Mouse (Mus musculus) cerebral cortex, adult 2 months (tissue): ENCODE results near the gene Tnpo1.

Source experiments
- WGBS: fragments of 180-500 bp; shearing (Covaris S2); methylation state at CpG from one replicate; pipeline ENCODE4 v1.1.7; 2018; 5-methylcytosine and 5-hydroxymethylcytosine counted together

Tnpo1 gene

DNA sequence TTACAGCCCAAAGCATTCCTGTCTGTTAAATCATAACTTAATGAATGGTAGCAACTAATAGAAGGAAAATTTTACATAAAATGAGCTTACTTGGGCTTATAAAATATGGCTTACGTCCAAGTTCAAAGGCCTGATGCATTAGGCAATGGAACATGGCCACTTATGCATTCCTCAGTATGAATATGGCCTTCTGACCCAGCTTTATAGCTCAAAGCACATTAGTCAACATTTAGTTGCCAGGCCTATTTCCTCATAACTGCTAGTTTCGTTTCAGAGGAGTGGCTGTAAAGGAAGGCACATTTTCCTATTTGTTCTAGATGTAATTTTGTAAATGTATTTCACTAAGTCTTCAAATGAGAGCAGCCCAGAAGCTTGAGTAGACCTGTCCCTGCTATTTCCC lies 107.1 kb downstream of the Tnpo1 start:
- WGBS: 84% methylated on average over 2 of the region's 2 CpGs

DNA sequence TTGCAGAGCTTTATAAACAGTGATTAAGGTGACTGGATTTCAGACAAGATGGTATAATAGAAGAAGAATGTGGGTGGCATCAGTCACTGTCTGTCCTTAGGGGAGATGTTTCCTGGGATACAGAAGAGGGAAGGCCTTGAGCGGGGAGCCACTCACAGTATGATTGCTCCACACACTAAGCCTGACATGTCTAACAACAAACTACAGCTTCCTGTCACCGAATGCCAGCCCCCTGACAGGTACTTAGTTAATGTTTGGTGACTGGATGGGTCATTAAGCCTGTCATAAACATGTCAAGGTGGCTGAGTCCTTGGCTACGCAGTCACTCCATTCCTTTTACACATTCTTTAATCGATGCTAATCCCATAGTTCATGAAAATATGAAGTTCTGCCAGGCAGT lies 108.0 kb downstream of the Tnpo1 start:
- 81% methylated on average over 4 of the region's 4 CpGs for WGBS

DNA sequence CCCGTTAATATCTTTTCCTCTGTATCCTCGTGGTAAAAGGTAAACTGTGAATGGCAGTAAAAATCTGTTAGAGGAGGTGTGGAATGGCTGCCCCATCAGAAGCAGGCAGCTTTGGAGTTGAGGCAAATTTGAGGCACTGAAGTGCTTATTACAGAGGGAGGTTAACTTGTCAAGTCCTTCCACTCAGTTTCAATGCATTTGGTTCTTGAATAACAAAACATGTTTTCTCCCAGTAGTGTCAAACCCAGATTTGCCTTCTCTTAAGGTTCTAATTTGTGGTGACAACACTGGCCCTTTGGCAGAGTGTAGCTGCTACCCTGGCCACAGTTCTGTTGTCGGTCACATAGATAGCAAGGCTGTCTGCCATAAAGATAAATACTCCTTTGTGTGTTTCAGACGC lies 108.4 kb downstream of the Tnpo1 start:
- 67% methylated on average over 4 of the region's 4 CpGs for WGBS

DNA sequence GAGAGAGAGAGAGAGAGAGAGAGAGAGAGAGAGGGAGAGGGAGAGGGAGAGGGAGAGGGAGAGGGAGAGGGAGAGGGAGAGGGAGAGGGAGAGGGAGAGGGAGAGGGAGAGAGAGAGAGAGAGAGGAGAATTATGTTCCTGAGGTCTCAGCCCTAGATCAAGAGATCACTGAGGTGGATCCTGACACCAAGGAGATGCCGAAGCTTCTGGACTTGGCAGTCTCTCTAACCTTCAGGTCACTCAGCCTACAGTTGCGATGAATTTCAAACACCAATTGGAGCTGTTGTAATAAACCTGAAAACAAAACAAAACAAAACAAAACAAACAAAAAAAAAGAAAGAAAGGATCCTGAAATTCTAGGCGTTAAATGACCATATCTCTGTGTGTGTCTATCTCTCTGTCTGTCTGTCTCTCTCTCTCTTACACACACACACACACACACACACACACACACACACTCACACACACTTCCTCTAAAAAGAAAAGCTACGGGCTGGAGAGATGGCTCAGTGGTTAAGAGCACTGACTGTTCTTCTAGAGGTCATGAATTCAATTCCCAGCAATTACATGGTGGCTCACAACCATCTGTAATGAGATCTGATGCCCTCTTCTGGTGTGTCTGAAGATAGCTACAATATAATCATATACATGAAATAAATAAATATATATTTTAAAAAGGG lies 109.1 kb downstream of the Tnpo1 start:
- 71% methylated on average over 4 of the region's 4 CpGs for WGBS

DNA sequence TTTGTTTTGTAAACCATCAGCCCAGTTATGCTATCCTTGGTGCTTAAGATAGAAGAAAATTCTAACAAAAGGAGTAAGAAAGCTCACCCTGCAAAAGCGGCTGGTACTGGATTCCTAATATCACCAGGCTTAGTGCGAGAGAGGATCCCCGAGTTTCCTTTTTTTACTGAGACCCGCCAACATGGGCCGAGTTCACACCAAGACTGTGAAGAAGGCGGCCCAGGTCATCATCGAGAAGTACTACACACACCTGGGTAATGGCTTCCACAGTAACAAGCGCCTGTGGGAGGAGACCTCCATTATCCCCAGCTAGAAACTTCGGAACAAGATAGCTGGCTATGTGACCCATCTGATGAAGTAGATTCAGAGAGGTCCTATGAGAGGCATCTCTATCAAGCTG lies 109.6 kb downstream of the Tnpo1 start:
- WGBS: 91% methylated on average over 9 of the region's 9 CpGs

DNA sequence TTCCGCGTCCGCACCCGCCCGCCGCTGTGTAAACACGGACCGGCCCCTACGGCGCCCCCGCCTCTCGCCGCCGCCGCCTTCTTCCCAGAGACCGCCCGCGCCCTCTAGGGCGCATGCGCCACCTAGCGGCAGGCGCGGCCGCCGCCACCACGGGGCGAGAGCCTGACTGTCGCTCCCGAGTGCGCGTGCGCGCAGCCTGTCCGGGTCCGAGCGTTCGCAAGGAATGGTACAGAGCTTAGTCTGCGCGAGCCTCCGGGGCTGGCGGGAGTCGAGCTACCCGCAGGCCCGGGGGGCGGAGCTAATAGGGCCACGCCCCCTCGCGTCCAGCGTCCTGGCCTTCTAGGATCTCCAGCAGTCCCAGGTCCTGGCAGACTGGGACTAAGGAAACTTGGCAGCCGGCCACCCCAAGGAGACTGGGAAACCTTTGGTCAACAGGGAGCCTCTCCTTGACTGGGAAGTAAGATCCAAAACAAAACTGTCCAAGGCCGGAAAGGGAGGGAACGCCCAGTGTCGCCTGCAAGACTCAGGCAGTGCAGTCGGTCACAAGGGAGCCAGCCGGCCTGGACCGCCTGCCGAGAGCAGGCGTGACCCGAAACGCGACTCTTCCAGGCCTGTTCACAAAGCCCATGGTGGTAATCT lies 110.9 kb downstream of the Tnpo1 start, which contains the start of gene Fcho2:
Fcho2 (minus strand) TSS at position 303 of the 639 bp plus-strand sequence.
- 1% methylated on average over 53 of the region's 61 CpGs for WGBS

DNA sequence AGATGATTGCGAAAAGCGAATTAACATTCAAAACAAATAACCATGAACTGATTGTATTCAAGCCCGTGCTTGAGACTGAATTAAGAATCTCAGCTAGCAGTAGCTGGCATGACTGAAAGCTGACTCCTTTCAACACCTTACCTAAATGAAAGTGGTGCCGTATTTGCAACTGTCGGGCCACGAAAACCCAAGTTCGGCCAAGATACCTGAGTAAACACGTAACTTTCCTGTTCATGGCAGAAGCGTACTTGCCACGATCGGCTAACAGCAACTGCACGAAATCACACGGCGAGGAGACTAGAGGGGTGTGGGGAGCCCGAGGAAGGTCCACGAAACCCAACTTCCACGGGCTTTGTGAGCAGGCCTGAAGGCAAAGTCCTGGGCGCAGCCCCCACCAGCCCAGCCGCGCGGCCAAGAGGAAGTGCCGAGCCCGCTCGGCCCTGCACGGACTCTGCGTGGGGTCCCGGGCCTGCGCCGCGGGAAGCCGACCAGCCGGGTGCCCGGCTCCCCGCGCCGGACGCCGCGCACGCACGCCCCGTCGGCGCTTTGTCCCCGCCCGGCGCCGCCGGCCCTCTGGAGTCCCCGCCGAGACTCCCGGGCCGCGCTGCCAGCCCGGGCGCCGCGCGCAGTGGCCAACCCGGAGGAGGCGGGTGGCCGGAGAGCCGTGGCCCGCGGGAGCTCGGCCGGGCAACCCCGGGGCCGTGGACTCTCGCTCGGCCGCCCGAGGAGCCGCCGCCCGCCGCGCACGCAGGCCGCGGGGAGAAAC lies 111.7 kb downstream of the Tnpo1 start:
- under 1% methylated on average over 75 of the region's 81 CpGs for WGBS

DNA sequence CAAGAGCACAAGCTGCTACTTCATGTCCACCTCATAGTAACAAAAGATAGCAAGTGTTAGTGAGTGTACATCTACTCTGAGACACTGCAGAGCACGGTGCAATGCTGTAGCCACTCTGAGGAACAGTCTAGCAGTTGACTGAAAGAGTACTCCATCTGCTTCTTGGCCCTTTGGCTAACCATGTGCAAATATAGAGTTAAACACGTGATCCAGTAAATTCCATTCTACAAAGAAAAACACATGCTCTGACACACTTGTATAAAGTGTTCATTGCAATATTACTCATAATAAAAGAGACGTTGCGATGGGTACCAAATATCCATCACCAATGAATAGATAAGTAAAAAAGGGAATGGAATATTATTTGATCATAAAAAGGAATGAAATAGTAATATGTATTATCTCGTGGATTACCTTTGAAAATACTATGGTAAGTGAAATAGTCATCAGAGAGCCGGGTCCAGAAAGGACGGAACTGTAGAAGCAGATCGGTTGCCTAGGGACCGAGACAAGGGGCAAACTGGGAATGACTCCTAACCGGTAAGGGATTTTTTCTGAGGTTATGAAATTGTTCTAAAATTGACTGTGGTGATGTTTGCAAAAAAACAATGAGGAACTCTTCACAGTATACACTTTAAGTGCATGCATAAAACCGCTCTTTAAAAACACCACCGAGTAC lies 112.4 kb downstream of the Tnpo1 start:
- 12% methylated on average over 12 of the region's 12 CpGs for WGBS

DNA sequence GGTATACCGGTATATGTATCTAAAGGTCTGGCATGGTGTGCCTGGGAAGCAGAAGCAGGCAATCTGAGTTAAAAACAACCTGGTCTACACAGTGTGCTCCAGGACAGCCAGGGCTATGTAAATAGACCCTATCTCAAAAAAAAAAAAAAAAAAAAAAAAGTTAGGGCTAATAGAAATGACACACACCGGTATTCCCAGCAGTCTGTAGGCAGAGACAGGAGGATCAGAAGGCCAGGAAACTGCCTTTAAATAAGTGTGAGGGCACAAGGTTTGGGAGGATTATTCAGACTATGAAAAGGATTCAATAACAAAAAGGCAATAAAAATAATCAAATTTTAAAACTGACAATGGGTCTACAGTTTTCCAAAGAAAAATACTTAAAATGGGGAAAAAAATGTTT lies 113.0 kb downstream of the Tnpo1 start:
- WGBS: 57% methylated on average over 2 of the region's 2 CpGs

DNA sequence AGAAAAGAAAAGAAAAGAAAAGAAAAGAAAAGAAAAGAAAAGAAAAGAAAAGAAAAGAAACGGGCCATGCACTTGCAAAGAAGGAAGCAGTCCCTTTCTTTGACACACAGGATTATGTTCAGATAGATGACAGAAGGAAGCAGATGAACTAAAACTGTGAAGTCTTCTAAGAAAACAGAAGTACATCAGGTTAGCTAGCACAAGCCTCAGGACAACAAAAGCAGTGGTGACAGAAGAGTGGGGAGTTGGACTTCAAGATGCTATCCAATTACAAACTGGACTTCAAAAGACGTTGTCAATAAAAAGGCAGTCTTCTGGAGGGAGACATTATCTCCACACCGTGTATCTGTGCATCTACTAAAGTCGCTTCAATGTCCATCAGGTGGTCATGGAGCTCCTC lies 113.9 kb downstream of the Tnpo1 start:
- 56% methylated on average over 4 of the region's 4 CpGs for WGBS

DNA sequence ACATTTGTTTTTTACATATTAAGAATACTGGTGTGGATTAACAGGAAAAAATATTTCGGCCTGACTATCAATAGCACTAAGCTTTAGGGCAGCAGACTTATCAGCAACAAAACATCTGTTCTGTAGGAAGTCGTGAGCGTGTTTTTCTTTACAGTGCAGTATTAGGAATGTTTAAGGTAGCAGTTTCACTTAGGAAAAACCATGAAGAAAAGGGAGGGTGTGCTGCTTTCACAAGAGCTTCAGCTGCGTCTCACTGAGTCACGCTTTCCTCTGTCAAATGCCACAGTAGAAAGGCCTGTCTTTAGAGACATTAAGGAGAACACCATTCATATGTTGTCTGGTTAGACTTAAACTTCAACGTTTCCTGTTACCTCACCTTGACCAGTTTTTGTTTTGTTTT lies 116.0 kb downstream of the Tnpo1 start:
- 31% methylated on average over 6 of the region's 6 CpGs for WGBS

DNA sequence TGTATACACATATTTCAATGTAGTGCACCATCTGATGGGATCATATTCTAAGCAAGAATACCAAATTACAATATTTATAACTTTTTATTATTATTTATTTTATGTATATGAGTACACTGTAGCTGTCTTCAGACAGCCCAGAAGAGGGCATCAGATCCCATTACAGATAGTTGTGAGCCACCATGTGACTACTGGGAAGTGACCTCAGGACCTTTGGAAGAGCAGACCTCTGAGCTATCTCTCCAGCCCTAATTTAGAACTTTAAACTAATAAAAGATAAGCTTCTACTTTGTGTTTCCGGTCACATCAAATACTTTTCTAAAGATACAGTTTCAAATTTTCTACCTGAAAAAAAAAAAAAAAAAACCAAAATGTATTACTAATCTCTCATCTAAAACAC lies 117.1 kb downstream of the Tnpo1 start:
- whole genome bisulfite sequencing: 87% methylated on average over 1 of the region's 1 CpGs

DNA sequence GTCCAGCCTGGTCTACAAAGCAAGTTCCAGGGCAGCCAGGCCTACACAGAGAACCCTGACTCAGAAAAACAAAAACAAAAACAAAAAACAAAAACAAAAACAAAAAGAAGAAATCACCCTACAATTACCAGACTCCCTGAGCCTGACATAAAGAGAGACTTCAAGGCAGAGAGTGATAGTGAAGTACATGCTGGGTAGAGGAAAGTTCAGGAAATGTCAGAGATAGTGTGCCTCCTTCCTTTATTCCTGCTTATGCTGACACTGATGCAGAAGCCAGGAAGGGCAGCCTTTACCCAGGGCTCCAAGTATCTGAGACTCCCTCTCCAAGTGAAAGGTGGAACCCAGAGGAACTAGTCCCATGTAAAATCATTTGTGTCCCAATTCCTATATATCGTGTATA lies 121.7 kb downstream of the Tnpo1 start:
- WGBS: 89% methylated on average over 1 of the region's 1 CpGs

DNA sequence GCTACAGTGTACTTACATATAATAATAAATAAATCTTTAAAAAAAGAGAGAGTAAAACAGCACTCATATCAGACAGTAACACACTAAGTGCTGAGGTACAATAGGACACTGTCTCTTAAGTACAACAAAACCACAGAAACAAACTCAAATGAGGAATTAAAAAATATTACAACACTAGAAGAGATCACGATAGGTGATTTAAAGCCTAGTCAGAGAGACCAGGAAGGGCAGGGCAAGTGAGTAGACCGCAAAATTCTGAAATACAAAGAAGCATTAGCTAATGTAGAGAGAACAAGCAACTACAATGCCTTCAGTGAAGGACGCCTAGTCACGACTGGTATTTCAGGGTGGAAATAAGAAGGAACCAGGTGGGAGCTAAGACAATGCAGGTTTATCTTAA lies 122.5 kb downstream of the Tnpo1 start:
- 80% methylated on average over 4 of the region's 4 CpGs for WGBS

DNA sequence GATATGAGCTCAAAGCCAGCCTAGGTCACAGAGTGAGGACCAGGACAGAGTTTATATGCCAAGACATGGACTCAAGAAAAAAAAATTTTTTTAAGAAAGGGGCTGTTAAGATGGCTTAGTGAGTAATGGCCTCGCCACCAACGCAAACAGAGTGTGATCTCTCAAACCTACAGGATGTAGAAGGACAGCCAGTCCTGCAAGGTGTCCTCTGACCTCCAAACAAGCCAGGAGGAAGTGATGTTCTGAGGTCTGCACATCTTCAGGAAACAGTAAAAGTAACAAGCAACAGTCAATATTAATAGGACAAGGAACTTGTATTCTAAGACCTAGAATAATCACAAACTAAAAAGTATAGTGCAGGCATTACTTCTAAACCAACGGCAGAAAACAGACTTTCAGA lies 123.2 kb downstream of the Tnpo1 start:
- 78% methylated on average over 3 of the region's 3 CpGs for WGBS

DNA sequence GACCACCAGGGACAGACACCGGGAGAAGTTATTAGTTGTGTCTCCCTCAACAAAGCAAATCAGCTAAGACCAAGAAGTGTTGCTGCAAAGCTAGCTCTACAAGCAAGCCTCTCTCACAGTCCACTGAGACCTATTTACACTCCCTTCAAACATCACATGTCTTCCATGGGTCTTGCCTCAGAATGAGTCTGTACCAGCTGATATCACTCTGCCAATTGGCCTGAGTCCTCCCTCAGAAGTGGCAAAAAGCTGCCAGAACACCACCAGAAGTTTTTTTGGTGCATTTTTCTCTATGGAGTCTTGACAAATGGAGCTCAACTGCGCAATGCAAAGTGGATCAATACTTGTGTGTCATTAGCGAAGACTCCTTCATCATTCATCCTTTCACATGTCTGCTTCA lies 130.7 kb downstream of the Tnpo1 start:
- 90% methylated on average over 3 of the region's 3 CpGs for WGBS

DNA sequence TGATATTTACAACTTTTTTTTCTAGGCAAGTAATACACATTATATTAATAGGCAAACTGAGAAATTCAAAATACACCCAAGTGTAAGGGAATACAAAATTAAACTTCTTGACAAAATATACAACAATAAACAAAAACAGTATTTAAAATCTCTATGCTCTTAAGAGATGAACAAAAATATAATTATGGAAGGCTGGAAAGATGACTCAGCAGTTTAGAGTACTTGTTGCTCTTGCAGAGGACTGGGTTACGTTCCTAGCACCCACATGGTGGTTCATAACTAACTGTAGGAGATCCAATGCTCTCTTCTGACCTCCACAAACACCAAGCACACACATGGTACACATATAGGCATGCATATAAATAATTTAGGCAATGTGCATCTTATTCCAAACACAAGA lies 133.3 kb downstream of the Tnpo1 start:
- 76% methylated on average over 1 of the region's 1 CpGs for WGBS

DNA sequence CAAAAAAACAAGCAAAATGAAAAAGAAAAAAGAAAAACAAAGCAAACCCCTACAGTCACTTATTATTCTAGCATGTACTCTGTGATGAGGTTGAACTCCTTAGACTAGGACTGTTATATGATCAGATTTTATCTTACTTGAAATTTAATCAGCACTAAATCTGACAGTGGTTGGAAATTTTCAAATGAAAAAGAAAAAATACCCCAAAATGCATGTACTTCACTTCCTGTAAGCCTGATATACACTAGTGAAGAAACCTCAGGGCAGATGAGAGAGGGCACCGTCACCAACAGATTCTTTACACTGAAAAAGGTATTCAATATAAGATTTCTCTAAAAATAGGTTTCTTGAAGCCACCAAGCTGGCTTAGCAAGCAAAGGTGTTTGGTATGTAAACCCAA lies 134.5 kb downstream of the Tnpo1 start:
- 93% methylated on average over 1 of the region's 1 CpGs for WGBS
